Mouse (Mus musculus): ENCODE results near the gene Fabp1. TPM values are rescaled to one million over a fixed set of nuclear protein-coding genes. Genes with fewer than 3 reads are reported as not detected.

Fabp1 gene
- total RNA-seq, 2 experiments from 2014 or later = not detected

DNA sequence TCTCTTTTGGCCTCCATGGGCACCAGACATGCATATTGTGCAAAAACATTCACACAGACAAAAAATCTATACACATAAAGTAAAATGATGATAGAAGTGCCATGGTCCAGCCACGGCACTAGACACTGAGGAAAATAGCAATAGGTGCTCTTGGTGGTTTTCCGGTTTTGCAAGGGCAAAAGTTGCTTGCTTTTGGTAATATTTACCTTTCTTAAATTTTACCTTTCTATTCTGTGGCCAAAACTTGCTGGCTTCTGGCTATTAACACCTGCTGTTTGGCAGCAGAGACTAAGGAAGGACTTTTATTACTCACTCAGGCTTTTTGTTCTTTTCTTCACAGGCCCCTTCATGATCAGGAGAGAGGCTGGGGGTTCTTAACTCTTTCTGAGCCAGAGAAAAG, 9.1 kb upstream of the Fabp1 start:
- TF ChIP-seq CTCF (conservative IDR thresholded peaks at IDR 0.05) = no peak
- DNase-seq (ENCODE audit: low spot score in 2 of 2) = no peak
- Histone ChIP-seq H3K27ac (no peak overlapping the region), H3K4me3 (no peak overlapping the region)

DNA sequence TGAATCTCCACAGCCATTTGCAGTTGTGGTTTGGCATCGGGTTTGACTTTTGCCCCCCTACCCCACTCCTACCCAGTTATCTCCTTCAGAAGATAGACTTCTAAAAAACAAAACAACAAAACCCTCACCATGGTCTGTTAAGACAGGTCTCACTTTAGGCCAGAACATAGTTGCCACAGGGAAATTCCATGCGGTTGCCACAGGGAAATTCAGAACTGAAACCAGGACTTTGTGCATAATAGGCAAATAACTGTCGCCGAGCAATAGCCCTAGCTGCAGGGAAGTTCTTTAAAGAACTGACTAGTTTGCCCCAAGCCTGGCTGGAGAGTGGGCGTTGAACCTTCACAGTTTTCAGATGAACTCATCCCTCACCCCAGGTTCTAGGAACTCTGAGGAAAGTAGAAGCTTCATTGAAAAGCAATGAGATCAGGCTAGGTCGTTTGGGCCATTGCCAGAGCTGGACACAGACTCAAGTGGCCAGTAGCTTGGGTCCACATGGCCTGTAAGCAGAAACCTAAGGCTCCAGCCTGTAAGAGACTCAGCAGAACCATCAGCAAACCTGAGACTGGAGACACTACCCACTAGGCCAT, 6.4 kb upstream of the Fabp1 start:
- DNase-seq (ENCODE audit: low spot score in 2 of 2) = no peak
- no peak overlapping the region for H3K4me3 ChIP-seq
- no peak overlapping the region for H3K27ac ChIP-seq
- TF ChIP-seq CTCF (conservative IDR thresholded peaks at IDR 0.05) = no peak

DNA sequence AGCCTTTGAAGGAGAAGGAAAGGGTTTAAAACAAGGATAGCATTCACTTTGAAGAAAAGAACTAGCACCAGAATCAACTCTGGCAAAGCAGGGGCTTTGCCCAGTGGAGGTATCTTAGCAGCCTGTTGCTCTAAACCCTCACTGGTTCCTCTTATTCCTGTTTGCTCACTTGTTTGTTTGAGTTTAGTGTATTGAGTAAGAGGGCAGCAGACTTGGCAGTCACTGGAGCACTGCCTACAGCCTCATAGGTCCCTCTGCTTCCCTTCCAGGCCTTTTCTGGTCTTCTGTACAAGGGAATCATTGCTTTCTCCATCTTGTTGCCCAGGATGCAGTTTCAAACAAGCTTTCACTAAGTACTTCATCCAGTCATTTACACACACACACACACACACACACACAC, 3.5 kb upstream of the Fabp1 start:
- Histone ChIP-seq H3K4me3 (no peak overlapping the region), H3K27ac (no peak overlapping the region)
- no peak for DNase-seq (ENCODE audit: low spot score in 2 of 2)
- TF ChIP-seq CTCF (conservative IDR thresholded peaks at IDR 0.05) = no peak

DNA sequence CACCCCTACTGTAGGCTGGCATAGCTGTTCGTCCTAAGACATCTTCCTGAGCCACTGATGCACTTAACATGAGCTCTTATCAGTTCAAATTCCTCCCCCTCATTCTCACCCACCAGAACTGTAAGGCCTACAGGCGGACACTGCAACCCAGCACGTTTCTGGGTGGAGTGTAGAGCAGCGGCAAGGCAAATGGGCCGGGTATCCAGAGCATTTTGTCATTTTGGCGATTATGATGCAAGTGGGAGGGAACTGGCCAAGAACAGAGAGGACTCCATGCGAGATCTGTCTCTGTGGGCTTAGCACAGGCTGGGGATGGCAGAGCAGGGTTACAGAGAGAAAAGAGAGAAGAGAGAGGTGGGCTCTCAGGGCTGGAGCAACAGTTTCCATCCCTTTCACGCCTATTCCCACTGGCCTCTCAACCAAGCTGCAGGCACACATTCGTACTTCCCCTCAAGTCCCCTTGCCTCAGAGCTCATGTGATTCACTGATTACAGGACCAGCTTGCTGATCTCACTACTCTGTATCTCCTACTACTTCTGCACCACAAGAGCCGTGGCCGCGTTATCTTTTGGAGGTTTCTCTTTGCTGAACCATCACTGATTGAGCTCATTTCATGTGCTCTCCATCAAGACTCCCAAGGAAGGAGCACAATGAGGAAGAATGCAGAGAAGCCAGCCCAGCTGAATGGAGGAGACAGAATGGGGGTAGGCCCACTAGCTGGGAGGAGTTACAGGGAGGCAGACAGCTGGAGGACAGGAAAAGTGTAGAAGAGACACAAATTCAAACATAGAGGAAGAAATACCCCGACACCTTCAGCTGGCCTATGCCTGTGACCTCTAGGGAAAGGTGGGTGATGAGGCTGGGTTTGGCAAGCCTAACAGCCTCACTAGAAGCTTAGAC, 1.7 kb upstream of the Fabp1 start:
- DNase-seq (ENCODE audit: low spot score in 2 of 2) = no peak
- Histone ChIP-seq H3K27ac (no peak overlapping the region), H3K4me3 (no peak overlapping the region)
- TF ChIP-seq CTCF (conservative IDR thresholded peaks at IDR 0.05) = no peak

DNA sequence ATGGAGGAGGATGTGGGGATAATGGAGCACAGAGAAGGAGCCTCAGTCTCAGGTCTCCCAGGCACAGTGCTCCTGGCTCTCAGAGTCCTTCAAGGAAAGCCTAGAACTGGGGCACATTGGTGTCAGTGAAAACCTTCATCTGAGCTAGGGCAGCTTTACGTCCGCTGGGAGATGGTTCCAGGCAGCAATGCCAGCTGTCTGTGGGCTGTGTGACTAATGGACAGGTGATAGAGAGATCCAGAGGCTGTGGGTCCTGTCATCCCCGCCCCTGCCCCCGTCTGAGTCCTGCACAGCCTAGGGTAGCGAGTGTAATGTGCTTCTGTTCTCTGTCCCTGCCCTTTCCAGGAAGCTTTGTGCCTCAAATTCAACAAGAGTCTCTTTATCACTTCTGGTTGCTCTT, 2.3 kb downstream of the Fabp1 start:
- Histone ChIP-seq H3K4me3 (no peak overlapping the region), H3K27ac (no peak overlapping the region)
- DNase-seq (ENCODE audit: low spot score in 2 of 2) = no peak
- TF ChIP-seq CTCF (conservative IDR thresholded peaks at IDR 0.05) = no peak

DNA sequence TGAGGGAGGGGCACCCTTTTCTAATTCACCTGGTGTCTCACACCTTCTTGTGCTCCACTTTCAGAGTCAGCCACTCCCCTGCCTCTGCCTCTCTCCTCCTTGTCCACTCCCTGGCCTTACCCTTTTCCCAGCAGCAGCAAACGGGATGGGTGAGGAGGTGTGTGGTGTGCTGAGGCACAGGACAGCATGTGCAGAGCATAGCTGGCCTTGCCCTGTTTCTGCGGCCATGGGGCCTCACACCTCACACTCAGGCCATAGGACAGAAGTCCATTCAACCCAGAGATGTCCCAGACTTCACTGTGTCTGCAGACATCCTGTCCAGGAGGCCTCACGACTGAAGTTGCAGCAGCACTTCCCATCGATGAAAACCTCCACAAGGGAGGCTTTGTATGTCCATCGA, 4.0 kb downstream of the Fabp1 start:
- TF ChIP-seq CTCF (conservative IDR thresholded peaks at IDR 0.05) = no peak
- Histone ChIP-seq H3K27ac (no peak overlapping the region), H3K4me3 (no peak overlapping the region)
- no peak for DNase-seq (ENCODE audit: low spot score in 2 of 2)

DNA sequence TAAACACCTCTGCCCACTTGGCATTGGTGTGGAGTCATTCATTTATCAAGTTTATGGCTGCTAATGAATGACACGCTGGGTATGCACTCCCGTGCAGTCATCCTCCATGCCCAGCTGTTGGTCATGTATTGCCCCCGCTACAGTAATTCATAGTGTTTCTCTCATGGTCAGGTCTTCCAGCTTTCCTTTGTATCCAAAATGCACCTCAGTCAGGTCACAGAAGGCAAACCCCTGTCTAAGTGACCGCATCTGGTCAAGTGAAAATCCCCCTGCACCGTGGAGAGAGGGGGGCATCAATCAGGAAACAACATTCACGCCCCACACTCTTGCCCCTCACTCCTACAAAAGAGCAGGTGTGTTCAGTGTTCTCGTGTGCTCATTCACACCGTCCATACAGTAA, 4.5 kb downstream of the Fabp1 start:
- no peak for DNase-seq (ENCODE audit: low spot score in 2 of 2)
- TF ChIP-seq CTCF (conservative IDR thresholded peaks at IDR 0.05) = no peak
- Histone ChIP-seq H3K27ac (no peak overlapping the region), H3K4me3 (no peak overlapping the region)

DNA sequence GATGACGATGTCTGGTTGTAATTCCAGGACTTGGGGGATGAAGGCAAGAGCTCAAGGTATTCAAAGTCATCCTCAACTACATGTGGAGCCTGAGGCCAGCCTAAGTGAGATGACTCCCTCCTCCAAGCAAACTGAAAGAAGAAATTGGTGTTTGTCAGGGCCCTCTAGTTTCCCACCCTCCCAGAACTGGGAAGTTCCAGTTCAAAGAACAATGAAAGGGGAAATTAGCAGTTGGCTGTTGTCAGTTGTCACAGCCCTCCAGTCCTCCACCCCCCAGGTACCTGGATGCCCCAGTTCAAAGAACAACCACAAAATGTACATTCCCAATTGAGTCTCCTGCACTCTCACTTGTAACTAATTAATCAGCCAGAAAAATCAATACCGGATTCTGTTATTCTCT, 9.1 kb downstream of the Fabp1 start:
- no peak for TF ChIP-seq CTCF (conservative IDR thresholded peaks at IDR 0.05)
- no peak for DNase-seq (ENCODE audit: low spot score in 2 of 2)
- no peak overlapping the region for H3K4me3 ChIP-seq
- H3K27ac ChIP-seq = no peak overlapping the region

DNA sequence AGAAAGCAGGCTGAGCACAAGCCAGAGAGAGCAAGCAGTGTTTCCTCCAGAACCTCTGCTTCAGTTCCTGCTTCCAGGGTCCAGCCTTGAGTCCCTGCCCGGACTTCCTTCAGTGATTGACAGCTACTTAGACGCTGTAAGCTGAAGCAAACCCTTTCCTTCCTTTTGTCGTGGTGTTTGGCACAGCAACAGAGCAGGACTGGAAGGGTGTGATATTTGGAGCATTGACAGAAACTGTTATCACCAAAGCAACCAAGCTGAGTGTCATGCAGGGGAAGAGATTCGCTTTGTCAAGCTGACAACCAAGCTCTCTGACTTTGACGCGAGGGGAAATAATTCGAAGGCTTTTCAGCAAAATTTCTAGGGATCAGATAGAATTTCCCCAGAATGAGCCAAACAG, 12.3 kb downstream of the Fabp1 start:
- no peak overlapping the region for H3K4me3 ChIP-seq
- H3K27ac ChIP-seq = no peak overlapping the region
- TF ChIP-seq CTCF (conservative IDR thresholded peaks at IDR 0.05) = no peak
- peak in 1 of 2 experiments; percentile 26 for DNase-seq (ENCODE audit: low spot score in 2 of 2)

DNA sequence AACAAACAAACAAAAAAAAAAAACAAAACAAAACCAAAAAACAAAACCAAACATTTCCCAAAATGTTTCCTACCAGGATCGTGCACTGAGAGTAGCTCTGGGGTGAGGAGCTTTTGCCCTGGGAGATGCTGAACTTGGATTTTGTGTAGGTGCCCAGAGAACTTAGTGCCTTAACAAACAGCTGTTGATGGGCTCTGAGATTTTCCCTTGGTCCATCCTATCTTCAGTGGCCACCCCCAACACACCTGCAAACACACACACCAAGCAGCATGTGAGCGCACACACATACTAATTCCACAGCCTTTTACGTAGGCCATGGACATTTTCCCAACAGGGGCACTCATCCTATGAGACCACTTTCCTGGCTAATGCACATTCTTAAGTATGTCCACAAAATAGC, 12.8 kb downstream of the Fabp1 start:
- TF ChIP-seq CTCF (conservative IDR thresholded peaks at IDR 0.05) = no peak
- H3K4me3 ChIP-seq = no peak overlapping the region
- H3K27ac ChIP-seq = no peak overlapping the region
- DNase-seq (ENCODE audit: low spot score in 2 of 2) = no peak

DNA sequence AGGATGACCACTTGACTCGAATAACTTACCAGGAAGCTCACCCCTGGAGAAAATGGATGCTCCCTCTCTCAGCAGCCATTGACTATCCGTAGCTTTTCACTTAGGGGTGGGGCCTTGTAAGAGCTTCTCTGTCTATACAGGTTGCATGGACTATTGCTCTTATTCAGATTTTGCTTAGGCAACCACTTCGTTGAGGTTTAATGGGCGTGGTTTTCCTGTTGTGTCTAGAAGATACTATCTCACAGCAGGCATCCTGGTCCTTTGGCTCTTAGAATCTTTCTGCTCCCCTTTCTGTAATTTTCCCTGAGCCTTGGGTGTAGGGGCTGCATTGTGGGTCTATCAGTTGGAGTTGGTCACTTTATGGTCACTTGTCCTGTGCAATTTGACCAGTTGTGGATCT, 21.9 kb downstream of the Fabp1 start:
- TF ChIP-seq CTCF (conservative IDR thresholded peaks at IDR 0.05) = no peak
- no peak overlapping the region for H3K27ac ChIP-seq
- no peak overlapping the region for H3K4me3 ChIP-seq
- no peak for DNase-seq (ENCODE audit: low spot score in 2 of 2)

DNA sequence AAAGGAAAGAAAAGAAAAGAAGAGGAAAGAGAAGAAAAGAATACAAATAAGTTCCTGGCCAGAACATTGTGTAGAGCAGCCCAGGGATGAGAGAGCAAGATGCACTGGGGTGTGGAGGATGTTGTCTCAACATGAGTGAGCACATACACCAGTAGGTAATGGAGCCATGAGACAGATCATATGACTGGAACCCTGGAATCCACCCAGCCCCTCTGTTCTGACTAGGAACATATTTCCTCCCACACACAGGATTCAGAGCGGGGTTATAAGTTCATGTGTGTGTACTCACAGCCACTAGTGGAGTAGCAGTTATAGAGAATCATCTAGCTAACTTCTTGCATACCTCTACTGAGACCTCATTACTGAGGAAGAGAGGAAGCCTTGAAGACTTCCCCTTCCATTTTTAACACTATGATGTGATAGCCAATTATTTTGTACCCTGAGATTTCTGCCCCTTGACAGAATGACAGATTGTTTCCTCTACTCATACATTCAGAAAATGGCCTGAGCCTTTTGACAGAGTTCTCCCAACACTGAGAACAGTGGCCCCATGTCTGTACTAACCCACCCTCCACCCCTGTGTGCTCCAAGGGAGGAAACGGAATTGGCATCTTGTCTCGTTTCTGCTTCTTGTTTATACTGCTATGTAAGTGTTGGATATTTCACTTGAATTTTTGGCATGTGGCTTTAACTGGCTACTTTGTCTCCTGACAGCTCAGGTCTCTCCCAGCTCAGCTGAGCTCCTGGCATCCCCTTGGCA, 24.7 kb downstream of the Fabp1 start:
- no peak for TF ChIP-seq CTCF (conservative IDR thresholded peaks at IDR 0.05)
- no peak overlapping the region for H3K4me3 ChIP-seq

DNA sequence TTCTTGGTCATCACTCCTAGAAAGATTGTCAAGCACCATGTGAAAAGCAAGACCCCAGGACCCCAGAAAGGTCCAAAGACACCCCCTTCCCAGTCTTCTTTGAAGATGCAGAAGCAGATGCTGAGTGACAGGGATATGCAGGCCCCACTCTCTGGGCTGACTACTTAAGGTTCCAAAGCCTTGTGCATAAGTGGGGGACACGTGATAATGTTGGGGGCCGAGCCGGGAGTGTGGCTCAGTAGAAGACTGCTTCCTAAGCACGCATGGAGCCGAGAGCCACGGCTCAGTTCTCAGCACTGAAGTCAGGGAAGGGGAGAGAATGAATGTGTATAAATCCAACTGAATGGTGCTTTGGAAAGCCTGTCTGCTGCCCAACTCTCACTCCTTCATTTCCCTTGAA, 26.9 kb downstream of the Fabp1 start:
- no peak overlapping the region for H3K27ac ChIP-seq
- no peak for DNase-seq (ENCODE audit: low spot score in 2 of 2)
- H3K4me3 ChIP-seq = no peak overlapping the region
- TF ChIP-seq CTCF (conservative IDR thresholded peaks at IDR 0.05) = no peak

More for the DNA sequence above, 24.7 kb downstream of the Fabp1 start:
- no peak overlapping the region for H3K27ac ChIP-seq
- no peak for DNase-seq (ENCODE audit: low spot score in 2 of 2)
